Comparison of ENCODE assay signal across 10 mouse cellular contexts in genomic region chr5:64625841-64626298, GRCm38 (mm10).
A peak's percentile ranks its signal among the peaks of the same experiment; 100 is the strongest.
DNase-seq lines count a peak whose midpoint lies in the region; ATAC-seq lines count a peak whose summit lies in the region.
"Had no signal": no experiment of that assay in that cellular context is flagged by ENCODE, and none has a peak within 500 bp of the region (broad histone marks: within the 10 kb centered on the region; RNA-seq: fewer than 3 reads in every experiment).

No protein-coding gene starts in this region.

- no peaks in the 10 kb centered on the region for H3K9me3 ChIP-seq in heart, embryonic 16.5 days (replicated peaks; ENCODE audit: control insufficient read depth, low read length)
- no peaks in the 10 kb centered on the region for H3K9me3 ChIP-seq in heart, embryonic 10.5 days
- H3K9me3 ChIP-seq in intestine, embryonic 14.5 days (ENCODE audit: control insufficient read depth, low read length), result no peaks in the 10 kb centered on the region
- no peaks in the 10 kb centered on the region for H3K9me3 ChIP-seq in forebrain, embryonic 13.5 days (replicated peaks)

- WGBS in heart, embryonic 16.5 days, result 44% methylated on average over 6 of the region's 6 CpGs
- 49% methylated on average over 6 of the region's 6 CpGs for WGBS in heart, embryonic 10.5 days
- WGBS in intestine, embryonic 14.5 days, result 39% methylated on average over 6 of the region's 6 CpGs
- 57% methylated on average over 6 of the region's 6 CpGs for WGBS in forebrain, embryonic 13.5 days

- H3K27me3 ChIP-seq in heart, embryonic 16.5 days (ENCODE audit: control insufficient read depth, insufficient read depth, low read length), result no peaks in the 10 kb centered on the region
- no peaks in the 10 kb centered on the region; the same call in 1 of the 2 replicates for H3K27me3 ChIP-seq in heart, embryonic 10.5 days (ENCODE audit: insufficient read depth, poor library complexity, severe bottlenecking)
- no peaks in the 10 kb centered on the region for H3K27me3 ChIP-seq in intestine, embryonic 14.5 days (replicated peaks; ENCODE audit: control insufficient read depth, insufficient read depth, low read length)
- no peaks in the 10 kb centered on the region for H3K27me3 ChIP-seq in forebrain, embryonic 13.5 days

- no peak overlapping the region for H3K9ac ChIP-seq in heart, embryonic 16.5 days (ENCODE audit: low read length)
- H3K9ac ChIP-seq in intestine, embryonic 14.5 days (ENCODE audit: low read length), result no peak overlapping the region
- H3K9ac ChIP-seq in forebrain, embryonic 13.5 days, result no peak overlapping the region

- DNase-seq in heart, embryonic 10.5 days (ENCODE audit: low spot score), result no peak
- DNase-seq in CD4-positive, CD25-positive, alpha-beta regulatory T cell, adult 2 months (ENCODE audit: low read depth, low spot score), result peak; percentile 44
- DNase-seq in intestine, embryonic 14.5 days (ENCODE audit: low spot score), result no peak
- DNase-seq in cerebellum, postnatal 25 days, result no peak
- no peak for DNase-seq in left cerebral cortex, adult 18-20 months (ENCODE audit: low spot score in 2 of 2)
- DNase-seq: cerebellum, adult 18-20 months; right cerebral cortex, postnatal 4 days had no signal

- no peak overlapping the region for H3K4me3 ChIP-seq in heart, embryonic 16.5 days (ENCODE audit: low read length)
- no peak overlapping the region for H3K4me3 ChIP-seq in heart, embryonic 10.5 days
- H3K4me3 ChIP-seq in intestine, embryonic 14.5 days (ENCODE audit: low read depth, low read length), result no peak overlapping the region
- no peak overlapping the region for H3K4me3 ChIP-seq in forebrain, embryonic 13.5 days

- peak overlapping the region; percentile 31; the same call in 1 of the 2 replicates for H3K4me2 ChIP-seq in heart, embryonic 16.5 days (ENCODE audit: low read depth, low read length)
- H3K4me2 ChIP-seq in intestine, embryonic 14.5 days (ENCODE audit: low read length), result 0 out of 2 replicates have a peak overlapping the region, but pooled peaks have one; percentile 7
- no peak overlapping the region for H3K4me2 ChIP-seq in forebrain, embryonic 13.5 days

- no peaks in the 10 kb centered on the region for H3K36me3 ChIP-seq in heart, embryonic 16.5 days (ENCODE audit: control insufficient read depth, insufficient read depth)
- H3K36me3 ChIP-seq in heart, embryonic 10.5 days, result no peaks in the 10 kb centered on the region
- no peaks in the 10 kb centered on the region for H3K36me3 ChIP-seq in intestine, embryonic 14.5 days (ENCODE audit: control insufficient read depth, insufficient read depth, low read length)
- no peaks in the 10 kb centered on the region for H3K36me3 ChIP-seq in forebrain, embryonic 13.5 days (ENCODE audit: poor library complexity, severe bottlenecking)

- H3K27ac ChIP-seq in heart, embryonic 16.5 days (ENCODE audit: low read length), result peak overlapping the region; percentile 64; the same call in 1 of the 2 replicates
- H3K27ac ChIP-seq in heart, embryonic 10.5 days, result no peak overlapping the region
- H3K27ac ChIP-seq in intestine, embryonic 14.5 days (ENCODE audit: low read depth), result peak overlapping the region; percentile 12
- no peak overlapping the region for H3K27ac ChIP-seq in forebrain, embryonic 13.5 days

- no peaks in the 10 kb centered on the region for H3K4me1 ChIP-seq in heart, embryonic 16.5 days (ENCODE audit: control insufficient read depth, insufficient read depth, low read length)
- H3K4me1 ChIP-seq in heart, embryonic 10.5 days, result peaks cover 19% of the 10 kb centered on the region
- peaks cover 2% of the 10 kb centered on the region; the same call in 1 of the 2 replicates for H3K4me1 ChIP-seq in intestine, embryonic 14.5 days (replicated peaks; ENCODE audit: control insufficient read depth, insufficient read depth, low read length)
- no peaks in the 10 kb centered on the region for H3K4me1 ChIP-seq in forebrain, embryonic 13.5 days

- peak; percentile 37; the same call in 1 of the 2 replicates for ATAC-seq in heart, embryonic 16.5 days (replicated peaks; ENCODE audit: extremely low read depth, insufficient read depth, low FRiP score)
- no peak for ATAC-seq in intestine, embryonic 14.5 days (replicated peaks; ENCODE audit: low FRiP score, low TSS enrichment, low read depth)
- ATAC-seq in megakaryocyte progenitor cell, adult 5-6 weeks (replicated peaks; ENCODE audit: poor library complexity), result peak; percentile 57
- no peak for ATAC-seq in forebrain, embryonic 13.5 days

Comparison
In these comparisons a context has a peak if more than half of its experiments do, and no peak if none do; other contexts are left out.
1. H3K27ac ChIP-seq: peak in heart, embryonic 16.5 days (single experiment) and intestine, embryonic 14.5 days (single experiment); none in heart, embryonic 10.5 days (single experiment) and forebrain, embryonic 13.5 days (single experiment).
2. ATAC-seq: peak in heart, embryonic 16.5 days (single experiment) and megakaryocyte progenitor cell, adult 5-6 weeks (single experiment); none in intestine, embryonic 14.5 days (single experiment) and forebrain, embryonic 13.5 days (single experiment).